7 mouse cellular contexts compared by ENCODE assay signal in genomic region chr10:120898785-120899762, GRCm38 (mm10). TPM values are rescaled to one million over a fixed set of nuclear protein-coding genes. Genes with fewer than 3 reads are reported as not detected.
DNase-seq lines count a peak whose midpoint lies in the region; ATAC-seq lines count a peak whose summit lies in the region.

Gene Msrb3 (minus strand): TSS chr10:120899101.

- peak within 1 kb of the TSS; percentile 99 for H3K4me2 ChIP-seq in hindbrain, embryonic 15.5 days

- peaks cover 11% of the 10 kb centered on the region for H3K4me1 ChIP-seq in hindbrain, embryonic 15.5 days (replicated peaks)

- H3K27me3 ChIP-seq in hindbrain, embryonic 15.5 days, result peaks cover 9% of the 10 kb centered on the region

- intact Hi-C loops in left cerebral cortex, postnatal 10 days (cut with DNase I), result no loop called here

- peak within 1 kb of the TSS; percentile 68 for H3K4me3 ChIP-seq in hindbrain, embryonic 15.5 days

- H3K27ac ChIP-seq in hindbrain, embryonic 15.5 days (replicated peaks), result no peak within 1 kb of the TSS

- WGBS in hindbrain, embryonic 15.5 days, result 3% methylated on average over 50 of the region's 64 CpGs

- H3K9ac ChIP-seq in hindbrain, embryonic 15.5 days, result peak within 1 kb of the TSS; percentile 59

- peak; percentile 87 for DNase-seq in adrenal gland, adult 8-10 months
- DNase-seq in gastrocnemius, postnatal 10 days, result peak; percentile 85
- peak; percentile 29 to 87 for DNase-seq in left cerebral cortex, postnatal 10 days (ENCODE audit: extremely low spot score in 1 of 2, low spot score in 2 of 2)
- peak; percentile 63 for DNase-seq in right cerebral cortex, postnatal 14 days

- 0 out of 2 replicates have a peak, but pooled peaks have one; percentile 7 for ATAC-seq in common myeloid progenitor, adult 5-6 weeks (replicated peaks; ENCODE audit: low read depth, poor library complexity, severe bottlenecking)
- peak; percentile 84 for ATAC-seq in hindbrain, embryonic 15.5 days (ENCODE audit: low FRiP score, low read depth)
- peak; percentile 33 for ATAC-seq in megakaryocyte, adult 5-6 weeks (ENCODE audit: poor library complexity, severe bottlenecking)

- H3K9me3 ChIP-seq in hindbrain, embryonic 15.5 days, result no peaks in the 10 kb centered on the region

- no peaks in the 10 kb centered on the region for H3K36me3 ChIP-seq in hindbrain, embryonic 15.5 days

RNA-seq across cellular contexts. Expression of gene Msrb3, which starts in this region (rescaled TPM):
- total RNA-seq in adrenal gland, adult 8-10 months (2022), result 10 to 100 TPM; 50.2 to 86.6 (median 67.3) TPM
- total RNA-seq in common myeloid progenitor, adult 5-6 weeks (2017), result 4.8 and 4.9 TPM in 2 replicates
- total RNA-seq in gastrocnemius, postnatal 10 days (2021), result 10 to 100 TPM; 89.9 to 94.0 TPM
- polyA plus RNA-seq in hindbrain, embryonic 15.5 days (2015; fragmentation: Nextera tagmentation; extraction: Ambion mirVana), result 1.5 and 2.0 TPM in 2 replicates
- total RNA-seq in left cerebral cortex, postnatal 10 days (2021), result 1 to 10 TPM; 4.2 to 4.3 TPM
- total RNA-seq in megakaryocyte, adult 5-6 weeks (2015), result 0.40 TPM in 1 of 2 replicates, not detected in the other
- total RNA-seq in megakaryocyte, adult 5-6 weeks (2017), result 0.07 TPM in 1 of 2 replicates, not detected in the other

Comparison
In these comparisons a context has a peak if more than half of its experiments do, and no peak if none do; other contexts are left out.
1. Peak in ATAC-seq in megakaryocyte, adult 5-6 weeks; RNA of the gene not detected or under 1 TPM.
2. ATAC-seq: peak in every context shown above with its lines; median percentile 84 in hindbrain, embryonic 15.5 days; 33 in megakaryocyte, adult 5-6 weeks; 7 in common myeloid progenitor, adult 5-6 weeks.